Mouse (Mus musculus) erythroblast, embryonic 14.5 days (primary cell): ENCODE results near the gene Bloc1s2. TPM values are rescaled to one million over a fixed set of nuclear protein-coding genes. Genes with fewer than 3 reads are reported as not detected.
A peak's percentile ranks its signal among the peaks of the same experiment; 100 is the strongest.

Source experiments
- H3K27me3 ChIP-seq: 2 replicates; pipeline ENCODE4 v1.6.1; 2012; ENCODE audit warnings: inconsistent platforms; ENCODE audit not compliant: control insufficient read depth
- H3K36me3 ChIP-seq: 2 replicates; pipeline ENCODE4 v1.6.1; 2012; ENCODE audit warnings: mild to moderate bottlenecking, inconsistent platforms; ENCODE audit not compliant: control insufficient read depth
- H3K4me1 ChIP-seq: 2 replicates; pipeline ENCODE4 v1.6.1; 2012; ENCODE audit warnings: inconsistent platforms; ENCODE audit not compliant: control insufficient read depth
- H3K4me3 ChIP-seq: replicated peaks from 2 replicates; pipeline ENCODE3; 2012; ENCODE audit warnings: moderate library complexity, mild to moderate bottlenecking, inconsistent platforms
- H3K9me3 ChIP-seq: 2 replicates; pipeline ENCODE4 v1.6.1; 2012; ENCODE audit warnings: low read length, inconsistent platforms, mixed read lengths; ENCODE audit not compliant: control insufficient read depth
- GATA1 ChIP-seq: IDR thresholded peaks from 2 replicates; pipeline ENCODE4 v1.6.1; 2012; ENCODE audit warnings: low read length, inconsistent platforms, mixed read lengths
- TAL1 ChIP-seq: IDR thresholded peaks from 3 replicates; pipeline ENCODE4 v1.6.1; 2012; ENCODE audit warnings: low read length, inconsistent platforms, mixed read lengths
- polyA plus RNA-seq: library from polyadenylated mRNA; stranded (reverse); fragments of >175 nt; gene quantifications from 2 replicates; pipeline ENCODE4 v1.2.3, GENCODE M21; 2012

Gene Bloc1s2
- polyA plus RNA-seq, 1 experiment = 5.6 TPM

- no peak; the same call in 1 of the 2 replicates for TF ChIP-seq GATA1
- no peak for TF ChIP-seq TAL1
- no peaks in the 10 kb centered on the region for H3K9me3 ChIP-seq
- no peaks in the 10 kb centered on the region for H3K4me1 ChIP-seq
- H3K4me3 ChIP-seq = no peak overlapping the region
- no peaks in the 10 kb centered on the region for H3K36me3 ChIP-seq
- peaks cover 7% of the 10 kb centered on the region for H3K27me3 ChIP-seq
These were observed 15.3 kb upstream of the Bloc1s2 start for GRCm38 (mm10) chr19:44161515-44161914.

GRCm38 (mm10) chr19:44159386-44159785, 13.1 kb upstream of the Bloc1s2 start:
- no peak for TF ChIP-seq GATA1
- no peak for TF ChIP-seq TAL1
- Histone ChIP-seq H3K4me1 (no peaks in the 10 kb centered on the region), H3K27me3 (peaks cover 12% of the 10 kb centered on the region), H3K4me3 (no peak overlapping the region), H3K36me3 (no peaks in the 10 kb centered on the region), H3K9me3 (no peaks in the 10 kb centered on the region)

GRCm38 (mm10) chr19:44157005-44157404, 10.8 kb upstream of the Bloc1s2 start:
- Histone ChIP-seq H3K4me3 (no peak overlapping the region), H3K9me3 (no peaks in the 10 kb centered on the region), H3K27me3 (peaks cover 14% of the 10 kb centered on the region), H3K36me3 (no peaks in the 10 kb centered on the region), H3K4me1 (no peaks in the 10 kb centered on the region)
- no peak for TF ChIP-seq GATA1
- no peak for TF ChIP-seq TAL1

GRCm38 (mm10) chr19:44153781-44154180, 7.5 kb upstream of the Bloc1s2 start:
- no peak overlapping the region for H3K4me3 ChIP-seq
- H3K27me3 ChIP-seq = peaks cover 25% of the 10 kb centered on the region
- H3K4me1 ChIP-seq = no peaks in the 10 kb centered on the region
- H3K9me3 ChIP-seq = no peaks in the 10 kb centered on the region
- no peak for TF ChIP-seq TAL1
- TF ChIP-seq GATA1 = no peak
- no peaks in the 10 kb centered on the region for H3K36me3 ChIP-seq

- no peaks in the 10 kb centered on the region; the same call in 1 of the 2 replicates for H3K36me3 ChIP-seq
- TF ChIP-seq GATA1 = no peak
- no peak for TF ChIP-seq TAL1
These were observed 2.7 kb upstream of the Bloc1s2 start for GRCm38 (mm10) chr19:44148991-44149390.

GRCm38 (mm10) chr19:44148345-44148744, 2.1 kb upstream of the Bloc1s2 start:
- Histone ChIP-seq H3K4me3 (no peak overlapping the region), H3K9me3 (no peaks in the 10 kb centered on the region), H3K27me3 (peaks cover 14% of the 10 kb centered on the region), H3K4me1 (peaks cover 29% of the 10 kb centered on the region), H3K36me3 (peaks cover 3% of the 10 kb centered on the region)
- TF ChIP-seq GATA1 (no peak), TAL1 (no peak)

More at GRCm38 (mm10) chr19:44148991-44149390, 2.7 kb upstream of the Bloc1s2 start:
- Histone ChIP-seq H3K27me3 (peaks cover 14% of the 10 kb centered on the region), H3K9me3 (no peaks in the 10 kb centered on the region), H3K4me1 (peaks cover 27% of the 10 kb centered on the region), H3K4me3 (no peak overlapping the region)

- H3K9me3 ChIP-seq = no peaks in the 10 kb centered on the region
- H3K4me1 ChIP-seq = peaks cover 29% of the 10 kb centered on the region
- H3K4me3 ChIP-seq = no peak overlapping the region
- H3K36me3 ChIP-seq = peaks cover 17% of the 10 kb centered on the region
- H3K27me3 ChIP-seq = peaks cover 11% of the 10 kb centered on the region
- TF ChIP-seq GATA1 (no peak), TAL1 (no peak)
These were observed 705 bp upstream of the Bloc1s2 start for GRCm38 (mm10) chr19:44146951-44147350.

GRCm38 (mm10) chr19:44146568-44146879, 278 bp upstream of the Bloc1s2 start:
- Histone ChIP-seq H3K27me3 (peaks cover 9% of the 10 kb centered on the region), H3K4me1 (peaks cover 29% of the 10 kb centered on the region), H3K36me3 (peaks cover 21% of the 10 kb centered on the region), H3K9me3 (no peaks in the 10 kb centered on the region), H3K4me3 (peak overlapping the region; percentile 84)
- TF ChIP-seq TAL1 (no peak), GATA1 (no peak)

- peaks cover 36% of the 10 kb centered on the region for H3K36me3 ChIP-seq
- TF ChIP-seq TAL1 (no peak), GATA1 (no peak)
- H3K4me1 ChIP-seq = peaks cover 29% of the 10 kb centered on the region
- no peak overlapping the region for H3K4me3 ChIP-seq
- H3K9me3 ChIP-seq = no peaks in the 10 kb centered on the region
- peaks cover 4% of the 10 kb centered on the region; the same call in 1 of the 2 replicates for H3K27me3 ChIP-seq
These were observed 1.9 kb downstream of the Bloc1s2 start for GRCm38 (mm10) chr19:44144366-44144765.

- no peaks in the 10 kb centered on the region for H3K27me3 ChIP-seq
- peak overlapping the region; percentile 87 for H3K4me3 ChIP-seq
- H3K36me3 ChIP-seq = peaks cover 40% of the 10 kb centered on the region
These were observed 10.2 kb downstream of the Bloc1s2 start for GRCm38 (mm10) chr19:44135960-44136485.

More at GRCm38 (mm10) chr19:44135960-44136485, 10.2 kb downstream of the Bloc1s2 start:
- TF ChIP-seq TAL1 = no peak
- no peaks in the 10 kb centered on the region for H3K9me3 ChIP-seq
- peaks cover 36% of the 10 kb centered on the region for H3K4me1 ChIP-seq
